Mouse (Mus musculus) kidney, postnatal 4 days (tissue): Measurements from ENCODE around the gene Noto.

Experiments used
- DNase-seq, 2 experiments: peaks; one replicate each; pipeline ENCODE4 v3.0.0; 2021; ENCODE audit warnings: mixed read lengths in 2 of 2

Gene Noto

DNA sequence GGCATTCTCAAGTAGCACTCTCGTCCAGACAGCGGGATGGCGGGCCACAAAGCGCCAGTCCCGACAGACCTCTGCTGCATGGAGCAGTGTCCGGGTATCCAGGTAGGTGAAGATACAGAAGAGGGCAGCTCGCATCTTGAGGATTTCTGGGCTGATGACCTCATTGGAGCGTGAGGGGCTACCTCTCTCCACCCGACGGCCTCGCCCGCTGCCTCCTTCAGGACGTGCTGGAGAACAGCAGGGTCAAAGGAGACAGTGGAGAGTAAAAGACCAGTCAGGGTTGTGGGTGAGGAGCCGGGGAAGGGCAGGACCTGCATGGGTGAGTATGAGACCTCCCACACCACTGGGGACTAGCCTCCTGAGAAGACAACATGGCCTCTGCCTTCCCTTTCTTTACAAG, 54.7 kb downstream of the Noto start:
- no peak for DNase-seq
